Mouse (Mus musculus) intestine, embryonic 16.5 days (tissue): Measurements from ENCODE around the gene Il1rapl1. TPM values are rescaled to one million over a fixed set of nuclear protein-coding genes. Genes with fewer than 3 reads are reported as not detected.
A peak's percentile ranks its signal among the peaks of the same experiment; 100 is the strongest.

Source experiments
- ATAC-seq: fragments of 200-750 bp; cut with Nextera tagmentation; 2 replicates; pipeline ENCODE4 v1.8.0; 2017; ENCODE audit warnings: moderate TSS enrichment, moderate library complexity
- H3K27ac ChIP-seq: fragments of 300-500 bp; sonication (generic); 2 replicates; pipeline ENCODE4 v1.5.1; 2014; ENCODE audit warnings: mild to moderate bottlenecking, low read length
- H3K27me3 ChIP-seq: fragments of 300-500 bp; sonication (generic); replicated peaks from 2 replicates; pipeline ENCODE4 v1.6.1; 2014; ENCODE audit warnings: low read length, control low read depth, mixed read lengths; ENCODE audit not compliant: control insufficient read depth, insufficient read depth
- H3K36me3 ChIP-seq: fragments of 300-500 bp; sonication (generic); 2 replicates; pipeline ENCODE4 v1.6.1; 2014; ENCODE audit warnings: low read length, control low read depth; ENCODE audit not compliant: control insufficient read depth, insufficient read depth
- H3K4me1 ChIP-seq: fragments of 300-500 bp; sonication (generic); 2 replicates; pipeline ENCODE4 v1.6.1; 2014; ENCODE audit warnings: low read length, control low read depth, mixed read lengths; ENCODE audit not compliant: control insufficient read depth, insufficient read depth
- H3K4me2 ChIP-seq: fragments of 300-500 bp; sonication (generic); 2 replicates; pipeline ENCODE4 v1.6.1; 2014; ENCODE audit warnings: low read depth, low read length, control low read depth
- H3K4me3 ChIP-seq: fragments of 300-500 bp; sonication (generic); 2 replicates; pipeline ENCODE4 v1.5.1; 2014; ENCODE audit warnings: mild to moderate bottlenecking, low read length
- H3K9ac ChIP-seq: fragments of 300-500 bp; sonication (generic); 2 replicates; pipeline ENCODE4 v1.6.1; 2014; ENCODE audit warnings: low read depth, low read length
- H3K9me3 ChIP-seq: fragments of 300-500 bp; sonication (generic); 2 replicates; pipeline ENCODE4 v1.6.1; 2016; ENCODE audit warnings: low read length, control low read depth; ENCODE audit not compliant: control insufficient read depth
- WGBS: fragments of 180-500 bp; shearing (Covaris S2); extraction: QIAGEN DNeasy Blood & Tissue Kit; methylation state at CpG from one replicate; pipeline ENCODE4 v1.1.7; 2014; 5-methylcytosine and 5-hydroxymethylcytosine counted together
- polyA plus RNA-seq: library from polyadenylated mRNA; unstranded; fragments of >200 nt; fragmentation: Nextera tagmentation; extraction: Ambion mirVana; gene quantifications from 2 replicates; pipeline ENCODE4 v1.2.1, GENCODE M21; 2015

Il1rapl1 gene
- polyA plus RNA-seq, result 0.39 and 0.48 TPM in 2 replicates

DNA sequence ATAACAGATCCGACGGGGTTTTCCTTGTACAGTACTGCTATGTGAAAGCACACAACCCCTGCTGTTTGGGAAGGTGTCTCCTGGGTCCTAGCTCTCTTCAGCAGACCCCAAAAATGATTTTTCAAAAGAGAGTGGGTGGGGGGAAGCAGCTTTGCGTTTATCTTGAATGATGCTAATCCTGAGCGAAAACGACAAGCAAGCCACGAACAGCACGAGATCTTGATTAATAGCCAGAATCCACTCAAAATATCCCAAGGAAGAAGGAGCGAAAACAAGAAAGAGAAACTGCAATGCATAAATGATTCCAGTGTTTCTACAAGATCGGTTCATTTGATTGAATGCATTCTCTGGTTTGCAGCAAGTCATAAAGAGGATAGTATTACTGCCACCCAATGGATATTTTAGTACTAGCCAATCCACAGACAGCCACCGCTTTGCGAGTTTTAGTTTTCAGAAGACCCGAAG, at the start of gene Il1rapl1:
TSS of gene Il1rapl1 (minus strand) at position 37 of the 465 bp plus-strand sequence.
- WGBS, result 21% methylated on average over 12 of the region's 12 CpGs
- Histone ChIP-seq H3K9me3 (no peaks in the 10 kb centered on the region), H3K36me3 (no peaks in the 10 kb centered on the region), H3K9ac (no peak within 1 kb of the TSS), H3K27me3 (no peaks in the 10 kb centered on the region), H3K27ac (no peak within 1 kb of the TSS), H3K4me3 (peak within 1 kb of the TSS; percentile 45), H3K4me1 (no peaks in the 10 kb centered on the region), H3K4me2 (peak within 1 kb of the TSS; percentile 46)
- ATAC-seq, result peak; percentile 36; the same call in 1 of the 2 replicates

DNA sequence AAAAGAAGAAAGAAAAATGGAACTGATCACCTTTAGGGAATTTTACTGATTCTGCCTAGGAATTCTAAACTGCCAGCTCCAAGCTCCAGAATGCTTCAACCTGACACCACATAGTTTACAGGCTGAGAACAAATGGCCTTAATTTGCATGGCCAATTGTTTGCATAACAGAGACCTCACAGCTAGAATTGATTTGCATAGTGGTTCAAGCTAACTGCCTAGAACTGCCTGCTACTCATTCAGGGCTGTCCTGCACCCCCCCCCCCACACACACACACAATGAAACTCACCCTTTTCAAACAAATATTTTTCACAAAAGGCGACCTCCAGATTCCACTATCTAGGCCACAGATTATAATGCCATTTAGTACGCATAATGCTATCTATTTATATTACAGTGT, 42.6 kb upstream of the Il1rapl1 start:
- H3K27ac ChIP-seq, result no peak overlapping the region
- 43% methylated on average over 2 of the region's 2 CpGs for WGBS

DNA sequence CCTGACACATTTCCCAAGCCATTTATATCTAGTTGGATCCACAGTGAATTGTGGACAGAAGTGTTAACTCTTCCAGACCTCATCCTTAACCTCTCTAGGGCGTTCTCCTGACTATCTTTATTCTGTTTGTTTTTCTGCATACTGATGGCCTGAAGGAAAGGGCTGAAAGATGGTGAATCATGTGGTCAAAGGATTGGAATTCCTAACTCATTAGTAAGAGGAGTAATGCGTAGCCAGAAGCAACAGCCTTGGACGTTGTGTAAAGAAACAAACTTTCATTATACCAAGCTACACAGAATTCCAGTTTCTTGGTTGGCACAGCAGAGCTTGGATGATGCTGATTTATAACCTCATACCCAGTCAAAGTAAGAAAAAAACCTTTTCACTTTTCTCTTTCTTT, 10.2 kb upstream of the Il1rapl1 start:
- Histone ChIP-seq H3K4me2 (no peak overlapping the region), H3K27ac (no peak overlapping the region), H3K4me1 (no peaks in the 10 kb centered on the region), H3K27me3 (no peaks in the 10 kb centered on the region), H3K4me3 (no peak overlapping the region), H3K9me3 (no peaks in the 10 kb centered on the region), H3K9ac (no peak overlapping the region), H3K36me3 (no peaks in the 10 kb centered on the region)
- 33% methylated on average over 3 of the region's 3 CpGs for WGBS
- no peak for ATAC-seq

More for the DNA sequence above, 42.6 kb upstream of the Il1rapl1 start:
- H3K9ac ChIP-seq, result no peak overlapping the region
- H3K4me1 ChIP-seq, result no peaks in the 10 kb centered on the region
- no peak for ATAC-seq
- no peak overlapping the region for H3K4me2 ChIP-seq
- no peaks in the 10 kb centered on the region for H3K36me3 ChIP-seq
- no peaks in the 10 kb centered on the region for H3K27me3 ChIP-seq
- no peak overlapping the region for H3K4me3 ChIP-seq
- H3K9me3 ChIP-seq, result no peaks in the 10 kb centered on the region

DNA sequence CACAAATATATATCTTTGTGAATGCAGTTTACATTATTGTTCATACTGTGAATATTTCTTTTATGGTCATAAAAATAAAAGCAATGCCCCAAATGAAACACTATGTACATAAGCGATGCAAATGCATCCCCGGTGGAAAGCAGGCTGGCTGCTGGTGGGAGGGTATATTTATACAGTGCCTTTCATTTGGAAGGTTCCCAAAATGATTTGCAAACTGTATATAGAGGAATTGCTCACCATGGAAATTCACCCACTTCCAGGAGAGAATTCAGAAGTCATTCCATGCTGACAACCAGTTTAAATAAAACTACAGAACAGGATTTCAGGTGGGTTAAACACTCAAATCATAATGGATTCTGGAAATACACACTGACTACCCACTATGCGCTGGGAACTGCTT, 4.6 kb upstream of the Il1rapl1 start:
- no peaks in the 10 kb centered on the region for H3K4me1 ChIP-seq
- no peaks in the 10 kb centered on the region for H3K27me3 ChIP-seq
- no peaks in the 10 kb centered on the region for H3K36me3 ChIP-seq
- H3K9ac ChIP-seq, result no peak overlapping the region
- no peak overlapping the region for H3K27ac ChIP-seq
- no peak overlapping the region for H3K4me2 ChIP-seq
- ATAC-seq, result no peak
- WGBS, result 64% methylated on average over 3 of the region's 3 CpGs
- no peak overlapping the region for H3K4me3 ChIP-seq
- H3K9me3 ChIP-seq, result no peaks in the 10 kb centered on the region

DNA sequence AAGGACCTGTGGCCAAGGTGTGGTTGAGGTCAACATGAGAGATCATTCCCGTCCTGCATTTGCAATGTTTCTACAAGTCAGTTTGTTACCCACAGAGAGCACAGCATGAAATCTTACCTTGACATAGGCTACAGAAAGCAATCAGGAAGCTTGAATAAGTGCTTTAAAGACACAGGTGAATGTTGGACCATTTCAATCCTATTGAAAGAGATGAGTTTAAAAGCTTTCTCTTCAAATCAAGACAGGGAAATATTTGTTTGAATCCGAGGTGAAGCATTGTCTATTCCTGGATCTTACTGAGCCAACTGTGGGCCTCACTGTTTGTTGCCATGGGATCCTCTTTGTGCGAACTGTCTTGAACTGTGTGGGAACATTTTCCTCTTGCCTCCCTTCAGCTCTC, 2.4 kb upstream of the Il1rapl1 start:
- Histone ChIP-seq H3K4me3 (no peak overlapping the region), H3K27me3 (no peaks in the 10 kb centered on the region), H3K9me3 (no peaks in the 10 kb centered on the region), H3K27ac (no peak overlapping the region), H3K4me1 (no peaks in the 10 kb centered on the region), H3K9ac (no peak overlapping the region), H3K36me3 (no peaks in the 10 kb centered on the region), H3K4me2 (no peak overlapping the region)
- ATAC-seq, result no peak
- WGBS, result 62% methylated on average over 3 of the region's 3 CpGs

DNA sequence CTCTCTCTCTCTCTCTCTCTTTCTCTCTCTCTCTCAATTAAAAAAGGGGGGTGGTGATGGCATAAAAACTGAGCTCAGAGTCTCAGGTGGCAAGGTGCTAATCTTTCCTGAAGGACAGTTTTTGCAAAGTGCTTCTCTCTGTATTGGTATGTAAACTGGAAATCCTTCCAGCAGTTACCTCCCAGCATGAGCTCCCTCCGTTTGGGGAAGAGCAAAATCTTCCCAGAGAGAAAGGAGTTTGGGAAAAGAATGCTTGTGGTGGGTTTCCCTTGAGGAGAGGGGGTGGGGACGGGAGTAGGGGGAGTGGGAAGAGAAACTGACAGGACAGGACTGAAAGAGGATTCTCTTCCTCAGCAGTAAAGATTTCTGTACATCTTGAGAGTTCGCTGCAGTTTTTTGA, 881 bp upstream of the Il1rapl1 start:
- Histone ChIP-seq H3K9ac (no peak overlapping the region), H3K9me3 (no peaks in the 10 kb centered on the region), H3K36me3 (no peaks in the 10 kb centered on the region), H3K4me2 (peak overlapping the region; percentile 46), H3K27ac (no peak overlapping the region), H3K4me3 (peak overlapping the region; percentile 45; the same call in 1 of the 2 replicates), H3K27me3 (no peaks in the 10 kb centered on the region), H3K4me1 (no peaks in the 10 kb centered on the region)
- no peak for ATAC-seq
- 13% methylated on average over 3 of the region's 3 CpGs for WGBS

DNA sequence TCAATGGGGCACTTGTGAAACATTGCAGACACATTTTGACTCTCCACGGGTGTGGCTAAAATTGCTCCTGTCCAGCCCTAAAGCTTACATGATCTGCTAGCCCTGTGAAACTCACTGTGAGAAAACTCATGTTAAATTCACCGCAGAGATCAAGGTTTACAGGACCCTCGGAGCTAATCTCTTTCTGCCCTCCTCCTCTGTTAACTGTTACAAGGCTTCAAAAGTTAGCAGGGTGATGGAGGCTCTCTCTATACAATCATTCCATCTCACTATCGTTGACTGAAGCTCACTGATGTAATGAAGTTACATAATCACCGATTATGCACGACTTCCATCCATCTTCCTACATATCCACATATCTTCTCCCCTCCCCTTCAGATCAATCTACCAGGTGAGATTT, 1.9 kb downstream of the Il1rapl1 start:
- H3K9me3 ChIP-seq, result no peaks in the 10 kb centered on the region
- 43% methylated on average over 6 of the region's 6 CpGs for WGBS
- H3K4me1 ChIP-seq, result no peaks in the 10 kb centered on the region
- H3K27ac ChIP-seq, result no peak overlapping the region
- no peak for ATAC-seq
- no peak overlapping the region for H3K9ac ChIP-seq
- H3K4me2 ChIP-seq, result peak overlapping the region; percentile 11; the same call in 1 of the 2 replicates
- H3K27me3 ChIP-seq, result no peaks in the 10 kb centered on the region
- H3K36me3 ChIP-seq, result no peaks in the 10 kb centered on the region
- H3K4me3 ChIP-seq, result 0 out of 2 replicates have a peak overlapping the region, but pooled peaks have one; percentile 7

- Histone ChIP-seq H3K27me3 (no peaks in the 10 kb centered on the region), H3K4me2 (no peak overlapping the region), H3K27ac (no peak overlapping the region), H3K9me3 (no peaks in the 10 kb centered on the region), H3K4me3 (no peak overlapping the region), H3K4me1 (no peaks in the 10 kb centered on the region), H3K36me3 (no peaks in the 10 kb centered on the region), H3K9ac (no peak overlapping the region)
- no peak for ATAC-seq
- WGBS, result 21% methylated on average over 2 of the region's 2 CpGs
These were observed 3.2 kb downstream of the Il1rapl1 start for GRCm38 (mm10) chrX:88112254-88112653.

GRCm38 (mm10) chrX:88109733-88110132, 5.7 kb downstream of the Il1rapl1 start:
- WGBS, result 75% methylated on average over 2 of the region's 2 CpGs
- no peak for ATAC-seq
- H3K27me3 ChIP-seq, result no peaks in the 10 kb centered on the region

GRCm38 (mm10) chrX:88093936-88094569, 21.4 kb downstream of the Il1rapl1 start:
- no peaks in the 10 kb centered on the region for H3K27me3 ChIP-seq
- H3K9ac ChIP-seq, result no peak overlapping the region
- no peak overlapping the region for H3K4me3 ChIP-seq
- no peak overlapping the region for H3K27ac ChIP-seq
- no peak for ATAC-seq
- H3K9me3 ChIP-seq, result no peaks in the 10 kb centered on the region
- no peaks in the 10 kb centered on the region for H3K36me3 ChIP-seq
- no peak overlapping the region for H3K4me2 ChIP-seq
- H3K4me1 ChIP-seq, result no peaks in the 10 kb centered on the region

More at GRCm38 (mm10) chrX:88109733-88110132, 5.7 kb downstream of the Il1rapl1 start:
- Histone ChIP-seq H3K27ac (no peak overlapping the region), H3K36me3 (no peaks in the 10 kb centered on the region), H3K9ac (no peak overlapping the region), H3K9me3 (no peaks in the 10 kb centered on the region), H3K4me1 (no peaks in the 10 kb centered on the region), H3K4me2 (no peak overlapping the region), H3K4me3 (no peak overlapping the region)
